Mouse (Mus musculus): ENCODE data around the gene Krtap6-5. TPM values are rescaled to one million over a fixed set of nuclear protein-coding genes. Genes with fewer than 3 reads are reported as not detected.

Krtap6-5 gene
- not detected in 2 replicates for polyA plus RNA-seq (2012; rRNA removed; ENCODE audit: low replicate concordance)

DNA sequence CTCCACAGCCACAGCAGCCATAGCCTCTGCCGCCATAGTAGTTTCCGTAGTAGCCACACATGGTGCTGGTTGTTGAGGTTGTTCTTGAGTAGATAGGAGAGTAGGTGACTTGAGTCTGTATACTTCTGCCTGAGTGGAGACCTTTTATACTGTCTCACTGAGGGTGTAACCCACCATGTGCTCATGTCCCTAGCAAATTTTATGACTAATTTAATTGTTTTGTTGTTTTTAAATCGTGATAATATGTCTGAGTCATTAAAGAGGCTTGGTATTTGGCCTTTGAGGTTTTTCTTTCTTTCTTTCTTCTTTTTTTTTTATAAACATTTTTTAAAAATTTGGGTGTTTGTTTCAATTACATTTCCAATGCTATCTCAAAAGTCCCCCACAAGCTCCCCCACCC lies at the start of gene Krtap6-5:
Gene Krtap6-5, minus strand, starts transcription at position 101 of the 400 bp plus-strand sequence.

DNA sequence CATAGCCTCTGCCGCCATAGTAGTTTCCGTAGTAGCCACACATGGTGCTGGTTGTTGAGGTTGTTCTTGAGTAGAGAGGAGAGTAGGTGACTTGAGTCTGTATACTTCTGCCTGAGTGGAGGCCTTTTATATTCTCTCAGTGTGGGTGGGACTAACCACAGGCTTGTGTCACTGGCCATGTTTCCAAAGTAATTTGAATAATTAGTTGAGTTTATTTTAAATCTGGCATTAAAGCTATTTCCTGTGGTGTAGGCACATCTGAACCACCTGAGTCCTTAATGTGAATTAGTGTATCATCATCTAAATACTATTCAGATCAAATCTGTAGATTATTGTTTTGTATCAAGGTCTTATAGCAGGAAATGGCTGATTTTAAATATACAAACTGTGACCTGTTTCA lies 16.2 kb upstream of the Krtap6-5 start, which contains the start of gene 1110025L11Rik:
Gene 1110025L11Rik, minus strand, starts transcription at position 101 of the 400 bp plus-strand sequence.

DNA sequence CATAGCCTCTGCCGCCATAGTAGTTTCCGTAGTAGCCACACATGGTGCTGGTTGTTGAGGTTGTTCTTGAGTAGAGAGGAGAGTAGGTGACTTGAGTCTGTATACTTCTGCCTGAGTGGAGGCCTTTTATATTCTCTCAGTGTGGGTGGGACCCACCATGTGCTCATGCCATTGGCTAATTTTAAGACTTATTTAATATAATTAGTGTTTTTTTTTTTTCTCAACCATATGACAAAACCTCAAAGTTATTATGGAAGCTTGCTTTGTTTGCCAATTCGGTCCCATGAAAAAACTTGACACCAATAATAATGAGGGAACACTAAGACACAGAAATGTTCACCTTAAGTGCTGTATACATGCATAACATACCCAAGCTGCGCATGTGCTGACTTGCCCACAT lies 6.3 kb downstream of the Krtap6-5 start, which contains the start of gene Gm10228:
Gene Gm10228, minus strand, starts transcription at position 101 of the 400 bp plus-strand sequence.

DNA sequence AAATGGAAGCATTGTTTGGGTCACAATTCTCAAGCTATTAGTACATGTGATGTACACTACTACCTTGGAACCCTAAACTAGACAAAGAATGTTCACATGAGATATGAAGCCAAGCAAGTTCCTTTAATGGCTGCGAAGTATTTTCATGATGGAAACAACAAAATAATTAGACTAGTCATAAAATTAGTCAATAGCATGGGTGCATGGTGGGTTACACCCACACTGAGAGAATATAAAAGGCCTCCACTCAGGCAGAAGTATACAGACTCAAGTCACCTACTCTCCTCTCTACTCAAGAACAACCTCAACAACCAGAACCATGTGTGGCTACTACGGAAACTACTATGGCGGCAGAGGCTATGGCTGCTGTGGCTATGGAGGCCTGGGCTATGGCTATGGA lies 16.3 kb downstream of the Krtap6-5 start, which contains the start of gene Krtap6-1:
Gene Krtap6-1, plus strand, starts transcription at position 301 of the 400 bp plus-strand sequence.

DNA sequence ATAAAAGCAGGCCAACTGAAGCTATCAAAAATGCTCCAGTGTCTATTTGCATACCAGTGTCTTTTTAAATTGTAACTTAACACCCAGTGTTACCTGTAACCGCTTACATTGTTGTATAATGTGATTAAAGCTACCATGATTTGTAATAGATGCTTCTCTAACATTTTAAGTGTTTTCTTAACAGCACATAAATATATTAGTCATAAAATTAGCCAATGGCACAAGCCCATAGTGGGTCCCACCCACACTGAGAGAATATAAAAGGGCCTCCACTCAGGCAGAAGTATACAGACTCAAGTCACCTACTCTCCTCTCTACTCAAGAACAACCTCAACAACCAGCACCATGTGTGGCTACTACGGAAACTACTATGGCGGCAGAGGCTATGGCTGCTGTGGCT lies 32.7 kb downstream of the Krtap6-5 start, which contains the start of gene Gm10229:
Gene Gm10229, plus strand, starts transcription at position 301 of the 400 bp plus-strand sequence.

DNA sequence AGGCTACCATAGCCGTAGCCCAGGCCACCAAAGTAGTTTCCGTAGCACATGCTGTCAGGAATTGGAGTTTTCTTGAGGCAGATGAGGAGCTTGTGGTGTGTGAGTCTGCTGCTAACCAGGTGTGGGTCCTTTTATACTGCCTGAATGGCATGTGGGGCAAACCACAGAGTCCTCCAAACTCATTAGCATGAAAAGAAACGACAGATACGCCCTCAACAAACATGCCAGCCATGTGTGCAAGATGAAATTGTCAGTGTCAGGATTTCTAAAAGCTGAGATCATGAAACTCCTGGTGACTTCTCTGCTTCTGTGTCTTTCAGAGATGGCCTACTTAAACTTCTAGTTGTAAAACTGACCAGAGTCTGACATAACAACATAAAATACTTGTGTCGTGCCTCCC lies 37.0 kb downstream of the Krtap6-5 start, which contains the start of gene Krtap22-2:
Gene Krtap22-2, minus strand, starts transcription at position 101 of the 400 bp plus-strand sequence.

Other genes starting within 250 kb of the Krtap6-5 start
- not detected in 2 replicates for gene Gm20741, start 235.7 kb downstream of the Krtap6-5 start, polyA plus RNA-seq (2012; rRNA removed; ENCODE audit: low replicate concordance)
- not detected in 2 replicates for gene Krtap15, start 227.7 kb downstream of the Krtap6-5 start, polyA plus RNA-seq (2012; rRNA removed; ENCODE audit: low replicate concordance)
- gene Krtap14, start 221.7 kb downstream of the Krtap6-5 start, polyA plus RNA-seq (2012; rRNA removed; ENCODE audit: low replicate concordance): not detected in 2 replicates
- not detected in 2 replicates for gene Krtap19-1, start 178.5 kb downstream of the Krtap6-5 start, polyA plus RNA-seq (2012; rRNA removed; ENCODE audit: low replicate concordance)
- gene Krtap19-2, start 173.6 kb downstream of the Krtap6-5 start, polyA plus RNA-seq (2012; rRNA removed; ENCODE audit: low replicate concordance): not detected in 2 replicates
- not detected in 2 replicates for gene Krtap19-3, start 169.8 kb downstream of the Krtap6-5 start, polyA plus RNA-seq (2012; rRNA removed; ENCODE audit: low replicate concordance)
- not detected in 2 replicates for gene Krtap19-4, start 162.8 kb downstream of the Krtap6-5 start, polyA plus RNA-seq (2012; rRNA removed; ENCODE audit: low replicate concordance)
- gene Krtap19-5, start 151.4 kb downstream of the Krtap6-5 start, polyA plus RNA-seq (2012; rRNA removed; ENCODE audit: low replicate concordance): not detected in 2 replicates
- gene Krtap19-9b, start 115.6 kb downstream of the Krtap6-5 start, polyA plus RNA-seq (2012; rRNA removed; ENCODE audit: low replicate concordance): not detected in 2 replicates
- gene Krtap16-3, start 85.0 kb downstream of the Krtap6-5 start, polyA plus RNA-seq (2012; rRNA removed; ENCODE audit: low replicate concordance): not detected in 2 replicates
- not detected in 2 replicates for gene Krtap22-2, start 37.1 kb downstream of the Krtap6-5 start, polyA plus RNA-seq (2012; rRNA removed; ENCODE audit: low replicate concordance)
- not detected in 2 replicates for gene Gm10229, start 32.6 kb downstream of the Krtap6-5 start, polyA plus RNA-seq (2012; rRNA removed; ENCODE audit: low replicate concordance)
- not detected in 2 replicates for gene Krtap6-1, start 16.2 kb downstream of the Krtap6-5 start, polyA plus RNA-seq (2012; rRNA removed; ENCODE audit: low replicate concordance)
- not detected in 2 replicates for gene Gm10228, start 6.4 kb downstream of the Krtap6-5 start, polyA plus RNA-seq (2012; rRNA removed; ENCODE audit: low replicate concordance)
- not detected in 2 replicates for gene 1110025L11Rik, start 16.1 kb upstream of the Krtap6-5 start, polyA plus RNA-seq (2012; rRNA removed; ENCODE audit: low replicate concordance)
- gene Krtap6-3, start 36.1 kb upstream of the Krtap6-5 start, polyA plus RNA-seq (2012; rRNA removed; ENCODE audit: low replicate concordance): not detected in 2 replicates
- not detected in 2 replicates for gene Gm6358, start 93.0 kb upstream of the Krtap6-5 start, polyA plus RNA-seq (2012; rRNA removed; ENCODE audit: low replicate concordance)
- not detected in 2 replicates for gene Gm10061, start 103.2 kb upstream of the Krtap6-5 start, polyA plus RNA-seq (2012; rRNA removed; ENCODE audit: low replicate concordance)
- gene Gm9789, start 110.1 kb upstream of the Krtap6-5 start, polyA plus RNA-seq (2012; rRNA removed; ENCODE audit: low replicate concordance): not detected in 2 replicates
- not detected in 2 replicates for gene Gm7735, start 121.6 kb upstream of the Krtap6-5 start, polyA plus RNA-seq (2012; rRNA removed; ENCODE audit: low replicate concordance)
- not detected in 2 replicates for gene 1110057P08Rik, start 126.9 kb upstream of the Krtap6-5 start, polyA plus RNA-seq (2012; rRNA removed; ENCODE audit: low replicate concordance)
- gene Krtap20-2, start 158.0 kb upstream of the Krtap6-5 start, polyA plus RNA-seq (2012; rRNA removed; ENCODE audit: low replicate concordance): not detected in 2 replicates